Mouse (Mus musculus) midbrain, embryonic 11.5 days (tissue): ENCODE measurements around the gene Nrk. TPM values are rescaled to one million over a fixed set of nuclear protein-coding genes. Genes with fewer than 3 reads are reported as not detected.

Experiments used
- ATAC-seq: fragments of 200-750 bp; cut with Nextera tagmentation; 2 replicates; pipeline ENCODE4 v1.8.0; 2017; ENCODE audit warnings: moderate TSS enrichment, moderate library complexity; ENCODE audit not compliant: low FRiP score
- DNase-seq: peaks from one replicate; pipeline ENCODE4 v3.0.0; 2015; ENCODE audit warnings: low spot score; ENCODE audit errors: missing footprints
- H3K27ac ChIP-seq: fragments of 300-500 bp; sonication (generic); 2 replicates; pipeline ENCODE4 v1.5.1; 2014; ENCODE audit warnings: low read depth, low read length
- H3K27me3 ChIP-seq: fragments of 300-500 bp; sonication (generic); 2 replicates; pipeline ENCODE4 v1.6.1; 2014; ENCODE audit warnings: mild to moderate bottlenecking, low read length, moderate library complexity, mixed read lengths; ENCODE audit not compliant: control insufficient read depth, insufficient read depth
- H3K36me3 ChIP-seq: fragments of 300-500 bp; sonication (generic); 2 replicates; pipeline ENCODE4 v1.6.1; 2014; ENCODE audit warnings: mild to moderate bottlenecking, low read length, moderate library complexity, mixed read lengths; ENCODE audit not compliant: control insufficient read depth, insufficient read depth
- H3K4me1 ChIP-seq: fragments of 300-500 bp; sonication (generic); 2 replicates; pipeline ENCODE4 v1.6.1; 2014; ENCODE audit warnings: low read length; ENCODE audit not compliant: control insufficient read depth, insufficient read depth
- H3K4me2 ChIP-seq: fragments of 300-500 bp; sonication (generic); 2 replicates; pipeline ENCODE4 v1.6.1; 2014; ENCODE audit warnings: mild to moderate bottlenecking, moderate library complexity
- H3K4me3 ChIP-seq: fragments of 300-500 bp; sonication (generic); 2 replicates; pipeline ENCODE4 v1.5.1; 2014; ENCODE audit warnings: low read depth, low read length
- H3K9ac ChIP-seq: fragments of 300-500 bp; sonication (generic); 2 replicates; pipeline ENCODE4 v1.6.1; 2014; ENCODE audit warnings: low read length
- H3K9me3 ChIP-seq: fragments of 300-500 bp; sonication (generic); 2 replicates; pipeline ENCODE4 v1.6.1; 2016; ENCODE audit warnings: low read length; ENCODE audit not compliant: control insufficient read depth
- WGBS: fragments of 180-500 bp; shearing (Covaris S2); extraction: QIAGEN DNeasy Blood & Tissue Kit; methylation state at CpG from one replicate; pipeline ENCODE4 v1.1.7; 2014; 5-methylcytosine and 5-hydroxymethylcytosine counted together
- polyA plus RNA-seq: library from polyadenylated mRNA; unstranded; fragments of >200 nt; fragmentation: Nextera tagmentation; extraction: Ambion mirVana; gene quantifications from 2 replicates; pipeline ENCODE4 v1.2.1, GENCODE M21; 2014

Nrk gene
- polyA plus RNA-seq, 1 experiment from 2014 or later: 1.6 TPM

DNA sequence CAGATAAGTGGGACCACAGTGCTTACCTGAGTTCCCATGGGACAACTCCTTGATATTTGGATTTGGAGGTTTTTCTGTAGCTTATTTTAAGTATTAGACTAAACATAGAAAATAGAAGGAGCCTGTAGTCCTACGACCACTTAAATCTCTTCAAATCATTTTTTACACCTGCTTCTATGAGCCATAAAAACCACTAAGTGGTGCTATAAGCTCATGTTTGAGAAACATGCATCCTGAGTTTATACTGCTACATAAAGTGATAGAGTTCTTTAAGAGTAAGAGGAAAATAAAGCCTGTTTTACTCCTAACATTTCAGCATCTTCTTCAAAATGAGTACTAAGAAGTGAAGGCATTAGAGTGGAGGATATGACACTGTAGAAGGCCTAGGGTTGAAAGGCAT lies 102.3 kb downstream of the Nrk start:
- Histone ChIP-seq H3K36me3 (no peaks in the 10 kb centered on the region), H3K9me3 (no peaks in the 10 kb centered on the region), H3K4me2 (no peak overlapping the region), H3K4me1 (no peaks in the 10 kb centered on the region), H3K9ac (no peak overlapping the region), H3K4me3 (no peak overlapping the region), H3K27me3 (no peaks in the 10 kb centered on the region), H3K27ac (no peak overlapping the region)
- no peak for DNase-seq
- 79% methylated on average over 1 of the region's 1 CpGs for WGBS
- ATAC-seq: no peak

DNA sequence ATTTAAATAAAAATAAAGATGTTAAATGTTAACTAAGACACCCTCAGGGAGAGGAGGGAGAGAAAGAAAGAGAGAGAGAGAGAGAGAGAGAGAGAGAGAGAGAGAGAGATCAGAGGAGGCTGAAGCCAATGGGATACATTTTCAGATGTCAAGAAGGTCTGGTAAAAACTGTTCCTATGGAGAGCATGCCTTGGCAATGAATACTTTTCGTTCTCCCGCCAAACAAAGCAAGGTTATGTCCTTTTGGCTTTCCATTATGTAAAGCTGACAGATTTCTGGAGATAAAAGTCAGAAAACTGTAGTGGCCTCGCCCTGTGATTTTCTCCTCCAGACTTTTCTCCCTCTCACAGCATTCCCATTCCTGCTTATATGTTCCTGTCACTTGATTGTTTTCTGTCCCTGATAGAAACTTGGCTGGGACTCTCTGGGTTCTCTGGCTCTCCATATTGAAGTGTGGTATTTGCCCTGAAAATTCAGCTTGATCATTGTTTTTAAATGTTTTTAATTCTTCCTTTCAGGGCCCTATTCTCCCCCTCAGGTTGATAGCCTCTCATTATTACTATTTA lies 112.4 kb downstream of the Nrk start:
- H3K27me3 ChIP-seq: no peaks in the 10 kb centered on the region; the same call in 1 of the 2 replicates
- H3K9ac ChIP-seq: no peak overlapping the region
- DNase-seq (no peak), ATAC-seq (no peak)
- H3K36me3 ChIP-seq: no peaks in the 10 kb centered on the region
- H3K9me3 ChIP-seq: no peaks in the 10 kb centered on the region
- H3K27ac ChIP-seq: no peak overlapping the region
- H3K4me3 ChIP-seq: no peak overlapping the region
- H3K4me2 ChIP-seq: no peak overlapping the region
- 62% methylated on average over 3 of the region's 3 CpGs for WGBS
- no peaks in the 10 kb centered on the region for H3K4me1 ChIP-seq

DNA sequence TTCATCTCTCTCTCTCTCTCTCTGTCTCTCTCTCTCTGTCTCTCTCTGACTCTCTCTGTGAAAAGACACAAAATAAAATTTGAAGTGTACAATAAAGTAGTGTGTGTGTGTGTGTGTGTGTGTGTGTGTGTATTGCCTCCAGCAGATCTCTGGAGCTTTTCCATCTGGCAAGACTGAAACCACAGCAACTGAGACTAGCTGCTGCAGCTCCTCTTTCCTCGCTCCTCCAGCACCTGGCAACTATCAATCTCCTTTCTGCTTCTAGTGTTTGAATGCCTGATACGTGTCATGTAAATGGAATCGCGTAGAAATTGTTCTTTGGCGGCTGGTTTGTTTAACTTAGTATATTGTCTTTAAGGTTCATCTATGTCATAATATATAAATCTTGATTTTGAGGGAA lies 113.1 kb downstream of the Nrk start:
- ATAC-seq: no peak
- no peak overlapping the region for H3K4me3 ChIP-seq
- no peak overlapping the region for H3K4me2 ChIP-seq
- H3K36me3 ChIP-seq: no peaks in the 10 kb centered on the region
- no peak for DNase-seq
- H3K4me1 ChIP-seq: no peaks in the 10 kb centered on the region
- H3K27me3 ChIP-seq: no peaks in the 10 kb centered on the region; the same call in 1 of the 2 replicates
- no peak overlapping the region for H3K27ac ChIP-seq
- 79% methylated on average over 5 of the region's 5 CpGs for WGBS
- no peak overlapping the region for H3K9ac ChIP-seq
- no peaks in the 10 kb centered on the region for H3K9me3 ChIP-seq

DNA sequence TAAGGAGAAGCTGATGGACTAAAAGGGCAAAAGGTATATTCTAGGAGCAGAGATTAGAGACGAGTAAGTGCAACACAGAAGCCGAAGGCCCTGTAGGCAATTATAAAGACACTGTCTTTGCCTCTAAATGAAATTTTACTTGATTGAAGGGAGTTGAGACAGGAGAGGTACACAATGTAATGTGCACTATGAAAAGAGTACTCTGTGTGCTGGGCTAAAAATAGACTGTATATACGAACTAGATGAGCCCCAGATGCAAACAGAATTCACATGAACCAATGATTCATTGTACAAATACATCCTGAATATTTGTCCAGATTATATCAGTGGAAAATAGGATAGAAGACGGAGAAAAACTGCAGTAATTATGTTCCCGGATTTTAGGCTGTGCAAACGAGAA lies 113.7 kb downstream of the Nrk start:
- no peak overlapping the region for H3K4me2 ChIP-seq
- no peaks in the 10 kb centered on the region for H3K36me3 ChIP-seq
- no peak overlapping the region for H3K27ac ChIP-seq
- H3K9ac ChIP-seq: no peak overlapping the region
- no peak overlapping the region for H3K4me3 ChIP-seq
- 81% methylated on average over 6 of the region's 6 CpGs for WGBS
- ATAC-seq (no peak), DNase-seq (no peak)
- H3K4me1 ChIP-seq: no peaks in the 10 kb centered on the region
- no peaks in the 10 kb centered on the region; the same call in 1 of the 2 replicates for H3K27me3 ChIP-seq
- H3K9me3 ChIP-seq: no peaks in the 10 kb centered on the region

DNA sequence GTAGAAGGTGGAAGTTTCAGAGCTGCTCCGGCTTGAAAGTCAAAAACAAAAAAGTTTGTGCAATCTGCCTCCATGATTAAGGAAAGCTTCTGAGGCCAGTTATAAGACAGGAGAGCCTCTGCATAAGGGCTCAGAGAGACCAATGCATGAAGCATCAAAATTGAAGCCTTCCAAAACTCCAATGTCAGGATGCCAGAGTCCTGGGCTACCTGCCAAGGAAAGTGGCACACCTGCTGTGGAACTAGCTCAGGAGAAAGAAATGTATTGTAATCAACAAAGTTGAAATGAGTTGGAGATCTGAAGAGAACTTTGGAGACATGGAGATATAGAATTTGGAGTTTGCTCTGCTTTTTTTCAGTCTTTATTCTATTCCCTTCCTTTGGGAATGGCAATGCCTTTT lies 123.4 kb downstream of the Nrk start:
- no peaks in the 10 kb centered on the region for H3K9me3 ChIP-seq
- WGBS: 85% methylated on average over 1 of the region's 1 CpGs
- no peaks in the 10 kb centered on the region for H3K27me3 ChIP-seq
- ATAC-seq (no peak), DNase-seq (no peak)
- no peak overlapping the region for H3K9ac ChIP-seq
- H3K27ac ChIP-seq: no peak overlapping the region
- no peaks in the 10 kb centered on the region for H3K4me1 ChIP-seq
- no peak overlapping the region for H3K4me3 ChIP-seq
- H3K4me2 ChIP-seq: no peak overlapping the region
- H3K36me3 ChIP-seq: no peaks in the 10 kb centered on the region

DNA sequence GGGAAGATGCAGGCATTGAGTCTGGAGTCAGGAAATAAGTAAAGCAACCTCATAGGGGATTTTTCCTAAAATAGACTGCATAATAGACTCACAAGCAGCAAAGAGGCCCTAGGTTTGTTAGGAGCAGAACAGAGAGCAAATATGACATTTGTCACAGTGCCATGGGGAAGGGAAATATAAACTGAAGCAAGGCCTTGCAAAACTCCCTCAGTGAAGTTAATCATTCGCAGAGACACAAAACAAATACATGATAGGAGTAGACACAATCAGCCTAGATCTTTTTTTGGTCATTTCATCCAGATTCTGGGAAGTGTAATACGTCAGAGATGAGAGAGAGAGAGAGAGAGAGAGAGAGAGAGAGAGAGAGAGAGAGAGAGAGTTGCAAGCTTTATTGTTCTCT lies 125.1 kb downstream of the Nrk start:
- H3K9ac ChIP-seq: no peak overlapping the region
- no peak overlapping the region for H3K27ac ChIP-seq
- WGBS: 81% methylated on average over 2 of the region's 2 CpGs
- no peak overlapping the region for H3K4me3 ChIP-seq
- no peak for DNase-seq
- no peak overlapping the region for H3K4me2 ChIP-seq
- no peak for ATAC-seq
- no peaks in the 10 kb centered on the region for H3K27me3 ChIP-seq
- H3K36me3 ChIP-seq: no peaks in the 10 kb centered on the region
- no peaks in the 10 kb centered on the region for H3K4me1 ChIP-seq
- H3K9me3 ChIP-seq: no peaks in the 10 kb centered on the region

DNA sequence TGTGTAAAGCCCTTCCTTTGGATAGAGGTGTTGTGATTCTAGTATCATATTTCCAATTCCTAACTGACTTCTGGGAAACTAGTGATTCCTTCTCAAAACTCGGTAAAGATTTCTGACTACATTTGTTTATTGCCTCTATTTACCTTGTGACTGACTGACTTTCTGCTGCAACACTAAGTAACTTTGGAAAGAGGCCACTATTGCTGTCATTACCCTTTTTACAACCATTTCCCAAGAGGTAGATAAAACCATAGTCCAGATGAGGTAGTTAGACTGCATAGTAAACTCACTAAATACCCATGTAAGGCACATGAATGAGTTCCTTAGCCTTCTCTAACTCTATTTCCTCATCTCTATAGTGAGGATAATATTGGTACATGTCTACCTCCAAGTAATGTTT lies 126.9 kb downstream of the Nrk start:
- Histone ChIP-seq H3K4me2 (no peak overlapping the region), H3K36me3 (no peaks in the 10 kb centered on the region), H3K9ac (no peak overlapping the region), H3K9me3 (no peaks in the 10 kb centered on the region), H3K27ac (no peak overlapping the region), H3K4me3 (no peak overlapping the region), H3K4me1 (no peaks in the 10 kb centered on the region), H3K27me3 (no peaks in the 10 kb centered on the region)
- no peak for ATAC-seq
- 83% methylated on average over 1 of the region's 1 CpGs for WGBS
- no peak for DNase-seq

DNA sequence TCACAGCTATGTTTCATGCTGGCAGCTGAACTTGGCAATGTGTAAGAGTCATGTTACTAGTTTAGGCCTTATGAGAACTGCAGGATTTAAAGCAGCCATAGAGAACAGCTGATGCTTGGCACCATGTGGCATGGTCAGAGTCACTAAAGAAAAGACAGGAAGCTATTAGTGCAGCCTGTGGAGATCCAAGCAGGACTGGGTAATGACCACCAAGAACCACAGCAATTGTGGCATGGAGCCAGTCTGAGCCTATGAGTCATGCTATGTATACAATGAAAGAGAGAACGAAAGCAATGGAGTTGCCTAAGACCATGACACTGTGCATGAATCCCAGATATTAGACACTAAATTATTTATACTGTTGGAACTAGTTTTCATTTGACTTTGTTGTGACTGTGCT lies 137.7 kb downstream of the Nrk start:
- ATAC-seq: no peak
- no peaks in the 10 kb centered on the region for H3K4me1 ChIP-seq
- WGBS: 71% methylated on average over 1 of the region's 1 CpGs

DNA sequence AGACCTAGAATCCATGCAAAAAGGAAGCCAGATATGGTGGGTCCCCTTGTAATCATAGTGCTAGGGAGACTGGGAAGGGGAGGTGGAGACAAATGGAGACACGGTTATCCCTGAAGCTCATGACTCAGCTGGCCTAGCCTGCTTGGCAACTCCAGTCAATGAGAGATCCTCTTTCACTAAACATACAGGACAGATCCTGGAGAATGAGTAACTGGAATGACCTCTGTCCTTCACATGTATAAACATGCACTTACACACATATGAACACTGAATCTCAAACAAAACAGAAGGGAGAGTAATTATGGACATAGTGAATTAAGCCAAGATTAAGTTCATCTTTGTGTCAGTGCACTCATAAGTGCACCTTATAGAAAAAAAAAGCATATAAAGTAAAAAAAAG lies 138.9 kb downstream of the Nrk start:
- Histone ChIP-seq H3K4me3 (no peak overlapping the region), H3K27me3 (no peaks in the 10 kb centered on the region), H3K36me3 (no peaks in the 10 kb centered on the region), H3K4me1 (no peaks in the 10 kb centered on the region), H3K4me2 (no peak overlapping the region), H3K27ac (no peak overlapping the region), H3K9ac (no peak overlapping the region), H3K9me3 (no peaks in the 10 kb centered on the region)
- 100% methylated on average over 1 of the region's 1 CpGs for WGBS
- DNase-seq: no peak
- no peak for ATAC-seq

More for the DNA sequence above, 137.7 kb downstream of the Nrk start:
- Histone ChIP-seq H3K36me3 (no peaks in the 10 kb centered on the region), H3K27me3 (no peaks in the 10 kb centered on the region), H3K9ac (no peak overlapping the region), H3K4me2 (no peak overlapping the region), H3K4me3 (no peak overlapping the region), H3K9me3 (no peaks in the 10 kb centered on the region), H3K27ac (no peak overlapping the region)
- no peak for DNase-seq
